ENCODE assay signal across 9 mouse cellular contexts in the genomic region with DNA sequence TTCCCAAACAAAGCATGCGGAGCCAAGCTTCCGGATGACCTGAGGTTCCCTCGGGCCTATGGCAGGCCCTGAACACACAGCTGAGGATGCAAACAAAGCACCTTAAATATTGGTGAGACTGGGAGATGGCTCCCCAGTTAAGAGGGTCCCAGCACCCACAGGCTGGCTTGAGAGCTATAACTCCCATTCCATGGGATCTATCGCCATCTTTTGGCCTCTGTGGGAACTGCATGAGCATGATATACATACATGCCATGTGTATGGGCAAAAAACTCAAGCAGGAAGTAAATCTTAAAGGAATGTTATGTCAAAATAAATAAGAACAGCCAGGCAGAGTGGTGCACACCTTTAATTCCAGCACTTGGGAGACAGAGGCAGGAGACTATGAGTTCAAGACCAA. TPM values are rescaled to one million over a fixed set of nuclear protein-coding genes. Genes with fewer than 3 reads are reported as not detected.
DNase-seq lines count a peak whose midpoint lies in the region; TF ChIP-seq lines count a peak whose summit lies in the region.
"Had no signal": no experiment of that assay in that cellular context is flagged by ENCODE, and none has a peak within 500 bp of the region (broad histone marks: within the 10 kb centered on the region; RNA-seq: fewer than 3 reads in every experiment).

No protein-coding gene starts in this region.

- H3K4me3 ChIP-seq in bone marrow macrophage, adult 2 months (ENCODE audit: insufficient read depth, low read length), result no peak overlapping the region
- H3K4me3 ChIP-seq: embryonic facial prominence, embryonic 15.5 days; limb, embryonic 12.5 days had no signal

- TF ChIP-seq CTCF in bone marrow macrophage, adult 2 months (IDR thresholded peaks at IDR 0.05; ENCODE audit: low read depth, low read length), result peak; percentile 56

- H3K27ac ChIP-seq in bone marrow macrophage, adult 2 months (ENCODE audit: insufficient read depth, low read depth, low read length), result no peak overlapping the region
- H3K27ac ChIP-seq: embryonic facial prominence, embryonic 15.5 days; limb, embryonic 12.5 days had no signal

- peaks cover 2% of the 10 kb centered on the region; the same call in 1 of the 2 replicates for H3K4me1 ChIP-seq in bone marrow macrophage, adult 2 months (ENCODE audit: control insufficient read depth, insufficient read depth, low read length)

- peak; percentile 42 for DNase-seq in kidney, adult 9 months
- no peak for DNase-seq in kidney, postnatal 14 days
- peak; percentile 75 for DNase-seq in ES-CJ7 (ENCODE audit: low read depth, low spot score)
- DNase-seq in natural killer cell, adult 2 months (ENCODE audit: low spot score in 2 of 2), result peak; percentile 54 to 67
- DNase-seq in ovary, postnatal 36 days (ENCODE audit: low spot score), result no peak
- no peak for DNase-seq in MN1 (ENCODE audit: low spot score)

- TF ChIP-seq POLR2A in bone marrow macrophage, adult 2 months (IDR thresholded peaks at IDR 0.05; ENCODE audit: borderline replicate concordance, low read depth, low read length), result no peak

RNA-seq across cellular contexts. Expression of a gene that starts 15.8 kb away (rescaled TPM):
- 5.6 and 7.2 TPM in 2 replicates for polyA plus RNA-seq in bone marrow macrophage, adult 2 months (2012; ENCODE audit: insufficient read depth, insufficient read length, missing spikeins)

RNA-seq across cellular contexts. Expression of a gene that starts 37.5 kb away (rescaled TPM):
- polyA plus RNA-seq in bone marrow macrophage, adult 2 months (2012; ENCODE audit: insufficient read depth, insufficient read length, missing spikeins), result 17.0 and 24.2 TPM in 2 replicates

RNA-seq across cellular contexts. Expression of a gene that starts 43.3 kb away (rescaled TPM):
- 34.6 and 35.1 TPM in 2 replicates for polyA plus RNA-seq in bone marrow macrophage, adult 2 months (2012; ENCODE audit: insufficient read depth, insufficient read length, missing spikeins)

Comparison
In these comparisons a context has a peak if more than half of its experiments do, and no peak if none do; other contexts are left out.
1. DNase-seq: peak in kidney, adult 9 months (single experiment), ES-CJ7 (single experiment) and natural killer cell, adult 2 months (2 of 2); none in kidney, postnatal 14 days (single experiment), ovary, postnatal 36 days (single experiment) and MN1 (single experiment).